Mouse (Mus musculus) bone marrow macrophage, adult 2 months (primary cell): ENCODE measurements at regions not wholly inside any gene's neighbourhood (a gene's known extent, or its start where the extent isn't known, plus 50 kb on each side); places are given as distances from the start of the nearest gene placed in this dataset.

Source experiments
- H3K27ac ChIP-seq: 2 replicates; pipeline ENCODE4 v1.5.1; 2012; ENCODE audit warnings: low read depth, low read length; ENCODE audit not compliant: insufficient read depth
- H3K4me1 ChIP-seq: 2 replicates; pipeline ENCODE4 v1.6.1; 2012; ENCODE audit warnings: low read length; ENCODE audit not compliant: control insufficient read depth, insufficient read depth
- H3K4me3 ChIP-seq: 2 replicates; pipeline ENCODE4 v1.5.1; 2012; ENCODE audit warnings: mild to moderate bottlenecking, low read length, moderate library complexity; ENCODE audit not compliant: insufficient read depth
- CTCF ChIP-seq: IDR thresholded peaks from 2 replicates; pipeline ENCODE4 v1.5.1; 2012; ENCODE audit warnings: low read depth, mild to moderate bottlenecking, low read length, moderate library complexity
- POLR2A ChIP-seq: IDR thresholded peaks from 2 replicates; pipeline ENCODE4 v1.6.1; 2012; ENCODE audit warnings: mild to moderate bottlenecking, low read depth, low read length, borderline replicate concordance

- TF ChIP-seq CTCF, result no peak
- TF ChIP-seq POLR2A, result no peak
- Histone ChIP-seq H3K27ac (no peak overlapping the region), H3K4me1 (no peaks in the 10 kb centered on the region), H3K4me3 (no peak overlapping the region)
These were observed 541.7 kb upstream of the Jmjd1c start for GRCm38 (mm10) chr10:66554259-66554658.

GRCm38 (mm10) chr10:66558097-66558840 lies 537.7 kb upstream of the Jmjd1c start:
- Histone ChIP-seq H3K4me3 (no peak overlapping the region), H3K27ac (no peak overlapping the region), H3K4me1 (no peaks in the 10 kb centered on the region)
- TF ChIP-seq POLR2A, result no peak

GRCm38 (mm10) chr10:66565374-66565773 lies 530.6 kb upstream of the Jmjd1c start:
- TF ChIP-seq POLR2A, result no peak
- TF ChIP-seq CTCF, result no peak
- Histone ChIP-seq H3K27ac (no peak overlapping the region), H3K4me1 (no peaks in the 10 kb centered on the region), H3K4me3 (no peak overlapping the region)

- Histone ChIP-seq H3K27ac (no peak overlapping the region), H3K4me1 (no peaks in the 10 kb centered on the region), H3K4me3 (no peak overlapping the region)
- TF ChIP-seq CTCF (no peak), POLR2A (no peak)
These were observed 520.9 kb upstream of the Jmjd1c start for GRCm38 (mm10) chr10:66574846-66575535.

- no peaks in the 10 kb centered on the region for H3K4me1 ChIP-seq
- TF ChIP-seq POLR2A, result no peak
- H3K4me3 ChIP-seq, result no peak overlapping the region
- H3K27ac ChIP-seq, result no peak overlapping the region
These were observed 502.9 kb upstream of the Jmjd1c start for GRCm38 (mm10) chr10:66593001-66593400.

GRCm38 (mm10) chr10:66593506-66593905 lies 502.4 kb upstream of the Jmjd1c start:
- no peak overlapping the region for H3K4me3 ChIP-seq

GRCm38 (mm10) chr10:66597952-66598351 lies 498.0 kb upstream of the Jmjd1c start:
- H3K27ac ChIP-seq, result no peak overlapping the region
- H3K4me3 ChIP-seq, result no peak overlapping the region
- H3K4me1 ChIP-seq, result no peaks in the 10 kb centered on the region
- TF ChIP-seq CTCF (no peak), POLR2A (no peak)

More at GRCm38 (mm10) chr10:66593506-66593905, 502.4 kb upstream of the Jmjd1c start:
- H3K27ac ChIP-seq, result no peak overlapping the region
- H3K4me1 ChIP-seq, result no peaks in the 10 kb centered on the region
- no peak for TF ChIP-seq POLR2A

GRCm38 (mm10) chr10:66607141-66607540 lies 488.8 kb upstream of the Jmjd1c start:
- H3K27ac ChIP-seq, result no peak overlapping the region
- TF ChIP-seq POLR2A, result no peak
- no peak for TF ChIP-seq CTCF

GRCm38 (mm10) chr10:66616280-66616679 lies 479.6 kb upstream of the Jmjd1c start:
- no peak overlapping the region for H3K4me3 ChIP-seq
- no peak overlapping the region for H3K27ac ChIP-seq
- no peaks in the 10 kb centered on the region for H3K4me1 ChIP-seq
- TF ChIP-seq POLR2A, result no peak
- TF ChIP-seq CTCF, result no peak

More at GRCm38 (mm10) chr10:66607141-66607540, 488.8 kb upstream of the Jmjd1c start:
- Histone ChIP-seq H3K4me3 (no peak overlapping the region), H3K4me1 (no peaks in the 10 kb centered on the region)

GRCm38 (mm10) chr10:66630996-66631395 lies 464.9 kb upstream of the Jmjd1c start:
- H3K4me1 ChIP-seq, result no peaks in the 10 kb centered on the region
- H3K27ac ChIP-seq, result no peak overlapping the region
- TF ChIP-seq POLR2A, result no peak
- TF ChIP-seq CTCF, result no peak
- no peak overlapping the region for H3K4me3 ChIP-seq
